Mouse (Mus musculus): ENCODE measurements at regions not wholly inside any gene's neighbourhood (a gene's known extent, or its start where the extent isn't known, plus 50 kb on each side); places are given as distances from the start of the nearest gene placed in this dataset.
"Not testable (repeated sequence)": the region's sequence is repeated elsewhere in the genome, so short reads cannot be mapped to it uniquely, and the experiment has no call there.

DNA sequence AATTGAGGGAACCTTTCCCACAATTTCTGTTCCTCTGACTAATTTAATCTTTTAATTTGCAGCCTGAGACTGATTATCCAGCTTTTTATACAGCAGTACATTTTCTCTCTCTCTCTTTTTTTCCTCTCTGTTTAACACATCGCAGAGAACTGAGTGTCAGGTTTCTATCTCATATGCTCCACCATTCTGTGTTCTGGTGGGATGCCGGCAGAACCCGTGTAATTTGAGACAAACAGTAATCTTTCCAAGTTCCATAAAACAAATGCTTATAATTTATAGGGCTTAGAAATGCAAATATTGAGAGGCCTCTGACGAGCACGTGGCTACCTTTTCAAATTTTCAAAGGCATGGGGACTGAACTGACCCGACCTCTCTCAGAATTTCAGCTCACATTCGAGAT lies 59.1 kb downstream of the Zbtb18 start:
- in situ Hi-C loops (cut with MboI), result no loop called here

DNA sequence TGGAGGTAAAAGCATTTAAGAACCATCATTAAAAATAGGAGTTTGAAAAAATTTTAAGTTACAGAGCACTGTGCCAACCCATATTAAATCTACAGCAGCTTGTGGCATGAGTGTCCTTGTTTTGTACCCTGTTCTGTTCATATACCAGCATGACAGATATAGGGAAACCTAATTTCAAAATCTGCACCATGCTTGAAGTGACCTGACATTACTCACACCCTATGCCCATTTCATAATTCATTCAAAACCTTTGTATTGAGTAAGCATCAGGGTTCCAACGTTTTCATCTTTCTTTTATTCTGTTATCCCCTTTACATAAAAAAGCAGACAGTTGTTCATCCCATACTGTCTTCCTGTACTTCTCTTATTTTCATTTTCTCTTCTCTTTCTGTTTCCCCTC lies 61.8 kb downstream of the Zbtb18 start:
- in situ Hi-C loops (cut with MboI), result no loop called here

DNA sequence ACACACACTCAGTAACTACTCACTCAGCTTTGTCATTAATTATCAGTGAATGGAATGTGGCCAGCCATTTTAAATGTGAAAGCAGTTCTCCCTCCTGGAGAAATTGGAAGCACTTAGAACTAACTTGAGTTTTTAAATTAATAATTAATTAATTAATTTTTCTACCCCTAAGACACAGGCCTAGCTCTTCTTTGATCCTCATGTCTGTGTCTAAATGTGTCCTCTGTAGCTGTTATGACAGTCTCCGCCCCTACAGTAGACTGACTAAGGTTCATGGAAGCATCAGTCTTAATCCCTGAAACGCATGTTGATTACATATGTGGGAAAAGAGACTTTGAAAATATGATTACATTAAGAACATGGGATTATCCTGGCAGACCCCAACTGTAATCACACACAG lies 62.6 kb downstream of the Zbtb18 start:
- in situ Hi-C loops (cut with MboI), result no loop called here

DNA sequence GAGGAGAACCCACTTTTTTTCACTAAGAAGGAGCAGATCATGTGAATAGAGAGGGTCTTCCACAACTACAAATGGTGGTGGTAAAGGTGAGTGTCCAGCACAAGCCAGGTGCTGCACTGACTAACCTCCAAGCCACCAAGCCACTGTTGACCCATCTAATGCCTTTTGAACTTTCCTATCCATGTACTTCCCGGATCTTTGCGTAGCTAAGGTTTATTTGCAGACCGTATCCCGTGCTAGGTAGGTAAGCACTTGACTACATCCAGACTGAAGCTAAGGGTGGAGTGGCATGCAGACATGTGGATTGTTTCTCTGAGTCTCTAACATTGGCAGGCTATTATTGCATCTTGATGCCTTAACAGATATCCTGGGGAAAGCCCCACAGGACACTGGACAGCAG lies 65.2 kb downstream of the Zbtb18 start:
- in situ Hi-C loops (cut with MboI), result not testable (repeated sequence)

DNA sequence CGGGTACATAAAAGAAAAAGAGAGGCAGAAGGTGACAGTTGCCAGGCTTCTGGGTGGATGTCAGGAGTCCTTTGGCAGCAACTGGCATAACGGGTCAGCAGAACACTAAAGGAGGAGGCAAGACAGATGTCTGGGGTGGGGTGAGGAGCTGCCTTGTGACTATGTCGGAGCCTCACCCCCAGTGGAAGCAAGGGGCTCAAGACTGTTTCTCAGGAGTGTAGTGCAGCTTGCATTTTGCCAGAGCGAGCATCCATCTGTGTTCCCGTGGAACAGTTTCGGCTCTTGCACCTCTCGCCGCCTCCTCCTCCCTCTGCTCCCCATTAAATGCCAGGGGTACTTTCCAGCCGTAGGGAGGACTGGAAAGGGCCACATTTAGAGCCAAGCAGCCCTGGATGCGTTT lies 67.6 kb downstream of the Zbtb18 start:
- in situ Hi-C loops (cut with MboI), result no loop called here

DNA sequence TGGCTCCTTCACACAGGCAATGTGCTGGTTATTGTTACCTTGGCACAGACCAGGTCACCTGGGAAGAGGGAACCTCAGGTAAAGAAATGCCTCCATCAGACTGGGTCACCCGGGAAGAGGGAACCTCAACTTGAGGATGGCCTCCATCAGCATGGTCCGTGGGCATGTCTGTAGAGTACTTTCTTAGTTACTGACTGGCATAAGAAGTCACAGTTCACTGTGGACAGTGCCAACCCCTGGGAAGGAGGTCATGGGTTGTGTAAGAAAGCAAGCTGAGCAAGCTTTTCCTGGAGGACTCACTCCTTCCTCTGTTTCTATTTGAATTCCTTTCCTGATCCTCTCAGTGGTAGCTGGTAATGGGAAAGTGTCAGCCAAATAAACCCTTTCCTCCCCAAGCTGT lies 70.0 kb downstream of the Zbtb18 start:
- in situ Hi-C loops (cut with MboI), result no loop called here

DNA sequence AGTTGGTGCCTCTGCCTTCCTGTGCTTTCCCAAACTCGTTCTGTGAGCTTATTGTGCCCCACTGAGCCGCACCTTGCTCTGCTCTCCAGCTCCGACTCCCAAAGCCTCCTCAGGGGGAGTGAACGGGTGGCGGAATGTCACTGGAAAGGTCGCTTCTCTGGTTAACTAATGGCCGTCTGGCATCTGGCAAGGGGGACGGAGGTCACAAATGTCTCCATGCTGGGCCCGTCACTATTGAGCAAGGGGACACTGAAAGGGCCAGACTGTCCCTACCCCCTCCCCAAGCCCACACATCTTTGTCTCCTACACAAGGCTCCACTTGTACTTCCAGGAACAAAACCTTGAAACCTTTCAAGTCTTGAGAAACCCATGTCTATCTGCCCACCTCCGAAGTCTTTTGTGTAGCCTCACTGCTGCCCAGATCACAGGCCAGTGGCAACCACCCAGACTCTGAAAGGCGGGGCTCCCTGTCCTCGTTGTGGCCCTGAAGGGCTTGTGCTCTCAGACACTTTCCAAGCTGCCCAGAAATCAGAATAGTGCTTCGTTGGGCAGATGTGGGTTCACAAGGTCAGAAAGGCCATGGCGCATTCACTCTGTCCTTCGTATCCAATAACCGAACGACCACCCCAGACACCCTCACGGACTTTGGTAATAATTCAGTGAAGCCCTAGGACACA lies 75.9 kb downstream of the Zbtb18 start:
- in situ Hi-C loops (cut with MboI), result no loop called here

DNA sequence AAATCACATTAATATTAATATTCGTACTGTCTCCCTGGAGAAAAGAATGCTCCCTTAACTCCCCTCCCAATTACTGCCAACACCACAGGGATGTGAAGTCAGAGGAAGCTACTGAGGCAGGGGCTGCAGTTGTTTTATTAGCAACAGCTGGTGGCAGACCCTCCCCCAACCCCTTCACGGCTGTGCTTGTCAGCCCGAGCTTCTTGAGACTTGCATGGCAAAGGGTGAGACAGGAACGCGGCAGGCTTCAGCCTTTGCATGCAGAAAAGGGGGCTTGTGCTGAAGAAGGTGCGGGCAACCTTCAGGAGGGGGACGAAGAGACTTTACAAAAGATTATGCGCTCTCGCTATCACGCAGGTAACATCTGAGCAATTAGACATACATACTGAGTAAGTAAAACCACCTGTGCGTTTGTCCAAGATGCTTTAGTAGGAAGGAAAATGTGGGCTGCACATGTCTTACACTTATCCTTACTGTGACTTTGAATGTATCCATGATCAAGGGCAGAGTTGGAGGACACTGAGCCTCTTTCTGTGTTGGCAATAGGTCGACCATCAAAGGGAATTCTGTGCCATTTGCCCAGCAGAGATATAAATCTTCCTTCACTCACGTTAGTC lies 76.9 kb downstream of the Zbtb18 start:
- in situ Hi-C loops (cut with MboI), result no loop called here

DNA sequence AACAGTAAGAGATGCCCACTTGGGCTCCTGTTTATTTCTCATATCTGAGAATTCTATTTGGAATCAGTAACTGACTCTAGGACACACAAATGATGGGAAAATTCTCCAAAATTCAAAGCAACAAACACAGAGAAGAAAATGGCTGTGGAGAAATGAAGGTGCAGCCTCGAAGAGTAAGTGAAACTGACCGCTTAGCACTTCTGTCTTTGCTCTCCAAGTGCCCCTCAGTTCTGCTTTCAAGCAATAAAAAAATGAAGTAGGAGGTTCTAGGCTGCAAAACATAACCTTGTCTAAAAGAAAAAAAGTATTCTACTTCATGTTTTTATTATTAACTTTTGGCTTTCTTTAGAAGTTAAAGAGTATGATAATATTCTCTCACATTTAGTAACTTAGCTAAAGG lies 79.0 kb downstream of the Zbtb18 start:
- in situ Hi-C loops (cut with MboI), result no loop called here

DNA sequence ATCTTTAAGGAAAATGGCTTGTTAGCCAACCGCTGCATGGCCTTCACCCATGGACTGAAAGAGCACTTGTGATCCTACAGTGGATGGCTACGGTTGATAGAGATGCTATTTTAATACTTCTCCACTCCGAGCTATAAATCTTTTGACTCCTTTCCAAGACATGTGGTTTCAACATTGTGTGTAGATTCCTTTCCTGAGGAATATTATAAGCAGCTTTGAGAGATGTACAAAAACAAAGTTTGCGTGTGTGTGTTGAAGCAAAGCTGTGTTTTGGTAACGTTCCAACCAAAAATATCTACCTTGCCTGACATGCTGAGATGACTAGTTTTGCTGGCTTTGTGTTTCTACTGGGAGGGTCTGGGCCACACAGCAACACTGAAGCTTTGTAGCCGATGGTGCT lies 83.0 kb downstream of the Zbtb18 start:
- in situ Hi-C loops (cut with MboI), result no loop called here

DNA sequence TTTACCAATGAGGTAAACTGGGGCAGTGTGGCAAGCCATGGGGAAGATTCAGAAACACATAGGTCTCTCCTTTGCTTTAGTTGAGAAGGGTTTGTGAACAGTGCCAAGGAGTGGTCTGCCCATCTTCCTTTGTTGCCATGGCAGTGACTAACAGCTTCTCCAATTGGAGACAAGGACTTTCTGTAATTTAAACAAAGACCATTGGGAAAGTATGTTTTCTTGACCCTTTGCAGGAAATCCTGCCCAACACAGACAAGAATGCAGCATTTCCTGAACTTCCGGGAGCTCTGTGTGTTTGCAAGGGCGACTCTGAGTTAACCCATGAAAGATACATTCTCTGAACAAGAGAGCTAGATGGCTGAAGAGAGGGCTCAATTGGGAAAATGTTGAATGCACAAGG lies 89.6 kb downstream of the Zbtb18 start:
- in situ Hi-C loops (cut with MboI), result no loop called here

DNA sequence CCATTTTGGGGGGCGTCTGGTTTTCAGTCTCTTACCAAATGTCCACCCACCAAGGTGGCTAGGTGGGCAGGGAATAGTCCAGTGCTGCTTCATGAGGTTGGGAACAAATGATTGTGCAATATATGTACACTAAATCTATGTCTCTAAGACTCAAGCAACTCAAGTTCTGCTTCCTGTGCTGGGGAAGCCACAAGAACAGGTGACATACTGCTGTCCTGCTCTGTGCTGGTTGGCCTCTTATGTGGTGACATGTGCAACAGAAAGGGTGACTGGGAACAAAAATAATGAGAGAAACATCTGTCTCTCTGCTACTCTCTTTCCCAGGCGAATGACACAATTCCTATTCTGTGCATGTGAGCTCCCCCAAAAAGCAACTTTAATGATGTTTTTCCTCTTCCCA lies 90.5 kb downstream of the Zbtb18 start:
- in situ Hi-C loops (cut with MboI), result no loop called here

DNA sequence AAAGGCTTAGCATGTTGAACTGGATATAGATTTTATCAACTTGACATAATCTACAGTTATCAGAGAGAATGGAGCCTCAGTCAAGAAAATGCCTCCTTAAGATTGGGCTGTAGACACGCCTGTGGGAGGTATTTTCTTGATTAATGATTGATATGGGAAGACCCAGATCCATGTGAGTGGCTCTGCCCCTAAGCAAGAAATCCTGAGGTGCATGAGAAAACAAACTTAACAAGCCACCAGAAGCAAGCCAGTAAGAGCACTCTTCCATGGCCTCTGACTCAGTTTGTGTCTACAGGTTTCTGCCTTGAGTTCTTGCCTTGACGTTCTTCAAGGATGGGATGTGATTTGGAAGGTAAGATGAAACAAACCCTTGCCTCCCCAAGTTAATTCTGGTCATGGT lies 91.2 kb downstream of the Zbtb18 start:
- in situ Hi-C loops (cut with MboI), result no loop called here

DNA sequence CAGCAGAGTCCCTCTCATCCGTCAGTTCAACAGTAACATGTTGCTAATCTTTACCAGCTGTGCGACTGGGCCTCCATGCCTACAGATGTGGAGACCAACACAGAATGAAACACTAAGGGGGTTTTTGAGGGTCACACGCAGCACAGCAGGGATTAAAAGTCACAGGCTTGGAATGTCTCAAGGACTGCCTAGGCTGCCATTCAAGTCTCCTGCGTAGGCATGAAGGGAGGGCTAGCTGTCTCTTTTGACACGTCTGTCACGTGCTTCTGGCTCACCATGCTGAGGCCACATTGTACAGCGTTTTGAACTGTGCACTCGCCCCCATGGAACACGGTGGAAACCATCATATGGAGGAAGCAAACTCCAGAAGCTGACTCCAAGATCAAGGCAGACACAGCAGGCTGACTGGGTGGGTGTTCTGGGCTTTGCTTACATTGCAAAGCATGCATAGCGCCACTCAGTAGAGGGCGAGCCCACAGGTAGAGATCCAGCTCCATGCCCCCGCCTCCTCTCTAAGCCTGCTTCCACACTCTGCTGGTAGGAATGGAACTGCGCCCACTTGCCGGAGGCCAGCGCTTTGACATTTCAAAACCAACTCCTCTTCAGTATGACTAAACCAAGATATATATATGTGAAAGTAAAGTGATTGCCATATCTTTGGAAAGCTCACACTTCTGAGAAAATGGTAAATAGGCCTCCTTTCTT lies 103.0 kb downstream of the Zbtb18 start:
- in situ Hi-C loops (cut with MboI), result no loop called here

DNA sequence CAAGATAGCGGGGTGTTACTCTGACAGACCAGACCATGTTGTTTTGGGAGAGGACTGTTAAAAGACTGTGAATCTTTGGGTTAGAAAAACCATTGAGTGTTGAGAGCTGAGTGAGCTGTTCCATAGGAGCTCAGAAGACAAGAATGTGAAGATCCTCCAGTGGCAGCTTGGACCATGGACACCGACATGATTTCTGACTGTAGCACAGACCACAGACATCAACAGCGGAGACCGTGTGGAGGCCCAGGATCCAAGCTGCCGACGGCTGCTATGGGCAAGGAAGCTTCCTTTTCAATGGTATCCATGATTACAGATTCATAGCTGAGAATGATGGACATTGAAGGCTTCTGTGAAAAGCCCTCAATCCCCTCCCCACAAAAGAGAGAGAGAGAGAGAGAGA lies 105.6 kb downstream of the Zbtb18 start:
- in situ Hi-C loops (cut with MboI), result no loop called here

DNA sequence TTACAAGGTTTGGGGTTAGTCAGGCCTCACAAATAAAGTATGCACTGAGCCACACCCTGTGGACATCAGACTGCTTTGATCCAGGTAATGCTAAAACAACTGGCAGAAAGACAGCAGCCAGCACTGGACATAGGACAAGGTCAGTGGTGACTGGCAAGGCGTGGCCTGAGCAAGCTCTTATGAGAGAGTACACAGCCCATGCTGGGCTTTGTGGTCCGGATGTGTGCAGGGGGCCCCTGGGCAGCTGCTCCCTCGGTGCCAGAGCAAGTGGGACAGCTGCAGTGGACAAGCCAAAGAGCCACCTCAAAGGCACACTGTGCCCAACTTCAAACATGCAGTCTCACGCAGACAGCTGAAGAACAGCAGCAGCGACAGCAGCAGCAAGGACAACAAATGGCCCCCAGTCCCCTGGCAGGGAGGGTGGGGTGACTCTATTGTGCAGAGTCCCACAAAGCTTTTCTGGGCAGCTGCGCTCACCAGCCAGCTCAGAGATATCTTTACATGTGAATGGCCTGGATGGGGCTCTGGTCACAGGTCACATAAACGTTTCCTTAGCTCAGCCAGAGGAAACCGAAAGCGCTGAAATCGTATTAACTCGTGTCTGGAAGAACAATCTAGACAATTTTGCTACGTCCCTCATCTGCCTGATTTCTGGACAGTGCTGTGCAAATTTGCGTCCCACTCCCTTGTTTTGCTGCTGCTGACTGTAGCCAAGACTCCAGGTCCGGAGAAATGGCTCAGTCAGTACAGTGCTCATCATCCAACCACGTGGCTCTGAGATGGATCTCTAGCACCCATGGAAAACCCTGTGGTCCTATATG lies 113.5 kb downstream of the Zbtb18 start:
- in situ Hi-C loops (cut with MboI), result no loop called here

DNA sequence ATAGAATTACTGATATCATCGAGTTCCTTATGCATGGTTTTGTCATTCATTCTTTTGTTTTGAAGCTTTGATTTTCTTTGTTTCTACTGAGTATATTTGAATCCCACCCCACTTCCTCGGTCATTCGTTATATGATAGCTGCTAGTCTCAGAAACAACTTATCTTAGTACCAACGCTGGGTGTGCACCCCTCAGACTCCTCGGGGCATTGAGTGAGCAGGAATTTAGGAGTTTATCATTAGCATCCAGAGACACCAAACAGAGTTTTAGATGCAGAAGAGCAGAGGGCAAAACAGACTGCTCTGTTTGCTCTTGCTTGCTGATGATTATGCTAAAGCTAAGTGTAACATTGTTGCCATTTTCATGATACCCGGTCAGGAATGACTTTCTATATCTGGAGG lies 115.3 kb downstream of the Zbtb18 start:
- in situ Hi-C loops (cut with MboI), result no loop called here

DNA sequence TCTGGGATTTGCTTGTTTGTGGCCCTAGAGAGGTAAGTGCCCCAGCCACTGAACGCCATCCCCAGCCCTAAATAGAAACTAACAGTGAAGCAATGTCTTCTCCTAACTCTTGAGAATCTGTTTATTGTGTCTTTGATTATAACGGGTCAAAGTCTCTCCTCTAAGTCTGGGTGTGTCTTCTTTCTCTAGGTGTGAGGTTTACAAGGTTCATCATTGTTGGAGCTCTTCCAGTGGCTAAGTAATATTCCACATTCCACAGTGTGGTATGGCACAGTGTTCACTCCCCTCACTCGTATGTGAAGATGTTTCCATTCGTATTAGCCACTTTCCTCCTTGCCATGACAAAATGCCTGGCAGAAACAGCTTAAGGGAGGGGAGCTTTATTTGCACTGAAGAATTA lies 115.7 kb downstream of the Zbtb18 start:
- in situ Hi-C loops (cut with MboI), result no loop called here

DNA sequence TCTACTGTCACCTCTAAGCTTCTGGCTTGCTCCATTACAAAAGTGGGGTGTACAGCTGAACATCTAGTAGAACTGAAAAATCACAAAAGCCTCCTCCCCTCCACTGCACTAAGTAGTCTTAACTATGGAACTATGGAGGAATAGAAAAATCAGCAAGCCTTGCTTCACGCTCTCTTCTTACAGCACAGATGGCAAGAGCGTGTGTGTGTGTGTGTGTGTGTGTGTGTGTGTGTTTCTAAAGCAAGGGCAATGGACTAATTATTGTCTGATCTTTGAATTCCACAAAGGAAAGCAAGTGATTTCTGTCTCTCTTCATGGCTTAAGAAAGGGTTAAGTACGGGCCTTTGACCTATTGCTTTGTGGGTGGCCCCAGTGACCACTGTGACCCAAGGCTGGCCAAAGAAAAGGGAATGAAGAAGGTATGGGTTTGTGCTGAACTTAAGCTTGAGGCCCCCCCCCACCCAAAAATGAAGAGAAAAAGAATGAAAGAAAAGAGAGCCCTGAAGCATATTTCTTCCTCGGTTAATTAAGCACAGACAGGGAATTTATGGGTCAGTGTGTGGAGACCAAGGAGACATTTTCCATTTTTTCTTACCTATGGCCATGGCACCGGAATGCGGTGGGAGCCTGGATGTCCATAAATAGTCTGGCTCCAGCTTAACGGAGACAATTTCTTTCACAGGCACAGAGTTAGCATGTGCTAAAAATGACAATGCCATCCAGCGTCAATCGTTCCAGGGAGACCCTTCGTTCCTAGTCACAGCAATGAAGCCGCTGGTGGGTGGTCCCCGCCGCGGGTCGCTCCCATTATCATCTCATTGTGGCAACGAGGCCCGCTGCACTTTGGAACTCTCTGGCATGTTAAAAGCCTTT lies 119.8 kb downstream of the Zbtb18 start:
- in situ Hi-C loops (cut with MboI), result no loop called here

DNA sequence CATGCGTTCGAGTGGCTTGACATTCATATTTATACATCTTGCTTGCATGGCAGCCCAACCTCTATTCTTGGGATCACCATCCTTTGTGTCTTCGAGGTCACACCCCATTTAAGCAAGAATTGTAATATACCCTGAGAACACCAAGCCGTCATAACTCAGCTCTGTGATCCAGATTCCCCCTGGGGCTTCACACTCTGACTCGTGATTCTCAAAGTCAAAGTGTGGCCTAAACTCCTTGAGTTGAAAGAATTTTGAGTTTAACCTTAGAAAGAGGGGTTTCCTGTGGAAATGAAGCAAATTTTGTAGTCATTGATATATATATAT lies 120.4 kb downstream of the Zbtb18 start:
- in situ Hi-C loops (cut with MboI), result no loop called here

DNA sequence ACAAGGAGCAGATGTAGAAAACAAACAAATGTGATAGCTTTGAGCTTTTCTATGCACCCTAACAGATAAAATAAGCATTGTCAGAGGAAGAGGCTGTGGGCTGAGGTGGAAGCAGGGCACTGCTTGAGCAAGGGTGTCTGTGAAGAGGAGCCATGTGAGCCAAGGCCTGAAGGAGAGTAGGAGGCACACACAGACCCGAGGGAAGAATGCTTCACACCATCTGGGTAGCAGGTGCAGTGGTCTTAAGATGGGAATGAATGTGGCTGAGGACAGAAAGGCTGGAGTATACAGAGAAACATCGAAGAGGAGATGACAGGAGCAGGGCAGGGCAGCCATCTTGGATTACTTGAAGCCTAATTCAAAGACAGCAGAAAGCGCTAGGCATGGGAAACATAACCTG lies 123.5 kb downstream of the Zbtb18 start:
- in situ Hi-C loops (cut with MboI), result no loop called here
